Mouse (Mus musculus): Measurements from ENCODE around the gene Sstr3.

Gene Sstr3

DNA sequence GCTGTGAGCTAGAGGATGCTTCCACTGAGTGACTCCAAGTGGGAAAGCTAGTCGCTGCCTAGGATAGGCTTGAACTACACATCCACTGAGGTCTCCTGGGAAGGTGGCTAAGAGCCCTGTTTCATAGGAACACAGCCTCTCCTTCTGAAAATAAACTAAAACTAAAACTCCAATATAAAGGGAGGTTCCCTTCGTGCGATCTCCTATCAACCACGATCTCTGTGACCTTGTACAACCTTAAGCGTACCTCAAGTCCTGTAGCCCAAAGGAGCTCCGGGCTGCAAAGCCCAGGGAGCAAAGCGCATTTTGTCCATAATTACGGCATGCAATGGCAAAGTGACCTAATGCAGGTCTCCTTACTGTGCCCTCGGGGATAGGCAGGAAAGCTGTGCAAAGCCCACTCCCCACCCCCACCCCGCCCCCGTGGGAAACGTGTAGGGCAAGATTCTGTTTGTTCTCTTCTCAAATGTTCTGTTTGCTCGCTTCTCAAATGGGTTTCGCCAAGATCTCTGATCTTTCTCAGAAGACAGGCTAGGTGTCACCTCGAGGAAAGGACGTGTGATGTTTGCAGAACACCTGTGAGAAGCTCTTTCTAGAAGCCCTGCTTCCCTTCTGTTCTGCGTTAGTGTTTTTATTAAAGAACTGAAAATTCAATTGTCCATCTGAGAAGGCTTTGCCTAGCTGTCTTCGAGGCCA, 41.9 kb downstream of the Sstr3 start:
- no peak for DNase-seq (ENCODE audit: low spot score in 2 of 2)

GRCm38 (mm10) chr15:78494968-78495406, 49.5 kb downstream of the Sstr3 start, which contains the start of gene Il2rb:
Gene Il2rb (minus strand): TSS chr15:78495271.
- DNase-seq (ENCODE audit: low spot score in 2 of 2): no peak

DNA sequence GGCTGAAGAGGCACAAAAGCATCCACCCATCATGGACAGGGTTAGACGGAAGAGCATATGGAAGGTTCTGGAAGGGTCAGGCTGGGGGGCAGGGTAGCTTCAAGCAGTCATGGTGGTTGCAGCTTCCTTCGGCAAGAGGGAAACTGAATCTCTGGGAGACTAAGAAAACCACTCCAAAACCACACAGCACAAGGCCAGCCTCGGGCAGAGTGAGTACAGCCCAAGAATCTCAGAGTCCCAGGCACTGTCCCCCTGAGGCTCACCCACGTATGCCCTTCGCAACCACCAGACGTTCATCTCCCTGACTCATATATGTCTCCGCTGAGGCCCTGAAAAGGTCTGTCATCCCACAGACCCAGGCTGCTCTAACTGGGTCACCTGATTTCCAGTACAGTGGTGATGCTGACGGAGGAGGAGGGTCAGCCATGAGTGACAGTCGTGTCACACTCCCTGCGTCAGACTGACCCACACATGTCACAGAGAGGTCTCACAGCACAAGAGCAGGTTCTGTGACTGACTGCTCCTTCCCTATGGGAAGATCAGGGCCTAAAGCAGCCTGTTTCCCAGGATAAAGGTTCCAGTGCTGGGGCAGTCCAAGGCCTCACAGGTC, 51.0 kb downstream of the Sstr3 start:
- DNase-seq (ENCODE audit: low spot score in 2 of 2): no peak

DNA sequence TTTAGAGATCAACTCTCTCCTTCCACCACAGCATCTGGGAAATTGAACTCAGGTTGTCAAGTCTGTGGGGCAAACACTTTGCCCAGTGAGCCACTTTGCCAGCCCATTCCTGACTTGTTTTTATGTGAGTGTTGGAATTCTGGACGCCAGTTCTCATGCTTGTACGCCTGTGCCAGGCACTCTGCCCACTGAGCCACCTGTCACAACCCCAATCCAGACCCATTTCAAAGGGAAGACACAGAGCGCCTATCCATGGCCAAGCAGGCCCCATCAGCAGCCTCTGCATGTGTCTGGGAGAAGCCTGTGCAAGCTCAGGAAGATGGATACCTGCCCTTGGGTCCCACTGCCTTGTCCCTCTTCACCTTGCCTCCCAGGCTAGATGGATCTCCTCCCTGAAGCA, 53.2 kb downstream of the Sstr3 start:
- no peak for DNase-seq (ENCODE audit: low spot score in 2 of 2)

DNA sequence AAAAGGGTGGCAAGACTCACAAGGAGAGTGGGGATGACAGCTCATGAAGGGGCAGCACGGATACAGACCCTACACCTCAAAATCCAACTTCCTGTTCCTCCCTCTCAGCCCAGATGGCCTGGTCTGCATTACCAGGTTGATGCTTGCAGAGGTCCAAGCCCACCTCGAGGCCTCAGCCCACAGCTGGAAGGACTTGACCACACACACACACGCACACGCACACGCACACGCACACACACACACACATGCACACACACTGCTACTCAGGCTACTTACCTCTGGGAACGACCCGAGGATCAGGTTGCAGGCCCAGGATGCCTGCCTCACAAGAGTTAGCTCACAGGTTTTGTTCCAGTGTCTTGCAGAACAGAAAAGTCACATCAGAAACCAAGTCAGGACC, 54.6 kb downstream of the Sstr3 start:
- no peak for DNase-seq (ENCODE audit: low spot score in 2 of 2)

DNA sequence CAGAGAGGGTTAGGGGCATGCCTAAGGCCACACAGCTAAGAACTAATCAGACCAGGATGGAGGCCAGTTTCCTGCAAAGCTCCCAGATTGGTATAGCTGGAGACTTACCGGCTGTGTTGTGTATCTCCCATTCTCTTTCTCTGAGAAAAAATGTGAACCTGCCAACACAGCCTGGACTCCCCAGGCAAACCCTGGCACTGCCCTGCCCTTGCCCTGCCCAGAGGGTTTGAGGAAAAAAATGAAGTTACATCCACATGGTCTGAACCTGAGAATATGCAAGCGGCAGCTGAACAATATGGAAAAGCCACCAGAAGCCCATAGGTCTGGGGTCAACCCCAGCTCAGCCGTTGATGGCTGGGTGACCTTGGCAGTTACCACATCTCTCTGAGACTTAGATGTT, 55.2 kb downstream of the Sstr3 start:
- DNase-seq (ENCODE audit: low spot score in 2 of 2): no peak

GRCm38 (mm10) chr15:78487066-78487465, 57.4 kb downstream of the Sstr3 start:
- no peak for DNase-seq (ENCODE audit: low spot score in 2 of 2)

All from right cerebral cortex, postnatal 36 days (tissue).